Mouse (Mus musculus): Measurements from ENCODE around the gene Nptx2. TPM values are rescaled to one million over a fixed set of nuclear protein-coding genes. Genes with fewer than 3 reads are reported as not detected.

The Nptx2 gene
- total RNA-seq, 2 experiments from 2014 or later = 125 to 133 TPM

DNA sequence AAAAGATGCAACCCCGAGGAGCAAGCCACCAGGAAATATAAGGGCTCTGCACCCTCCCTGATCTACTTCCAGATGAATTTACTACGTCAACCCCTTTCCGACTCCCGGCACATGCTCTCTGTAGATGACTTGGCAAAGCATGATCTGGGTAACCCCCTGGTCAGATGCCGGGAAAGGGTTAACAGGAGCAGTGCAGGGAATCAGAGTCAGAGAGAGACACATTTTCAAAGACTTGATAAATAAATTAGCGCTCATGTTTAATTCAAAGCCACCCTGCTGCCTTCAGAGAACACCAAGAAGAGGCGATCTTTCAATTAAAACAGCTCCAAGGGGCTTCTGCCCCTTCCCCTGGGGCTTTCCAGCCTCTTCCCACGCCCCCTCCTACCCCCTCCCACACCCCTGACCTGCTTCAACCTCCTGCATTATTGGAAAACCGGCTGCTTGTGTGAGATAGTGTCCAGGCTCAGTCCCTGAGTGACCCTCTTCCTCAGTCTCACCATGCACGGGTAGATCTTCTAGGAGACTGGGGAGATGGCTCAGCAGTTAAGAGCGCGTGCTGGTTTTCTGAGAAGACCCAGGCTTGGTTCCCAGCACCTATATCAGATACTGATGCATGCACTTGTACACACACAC is 45.7 kb downstream of the Nptx2 start:
- no peak overlapping the region for H3K4me3 ChIP-seq
- no peak for TF ChIP-seq CTCF (IDR thresholded peaks at IDR 0.05)
- H3K27ac ChIP-seq = no peak overlapping the region
- intact Hi-C loops (cut with DNase I) = no loop called here
- DNase-seq (ENCODE audit: extremely low spot score in 1 of 2, low spot score in 2 of 2) = no peak

DNA sequence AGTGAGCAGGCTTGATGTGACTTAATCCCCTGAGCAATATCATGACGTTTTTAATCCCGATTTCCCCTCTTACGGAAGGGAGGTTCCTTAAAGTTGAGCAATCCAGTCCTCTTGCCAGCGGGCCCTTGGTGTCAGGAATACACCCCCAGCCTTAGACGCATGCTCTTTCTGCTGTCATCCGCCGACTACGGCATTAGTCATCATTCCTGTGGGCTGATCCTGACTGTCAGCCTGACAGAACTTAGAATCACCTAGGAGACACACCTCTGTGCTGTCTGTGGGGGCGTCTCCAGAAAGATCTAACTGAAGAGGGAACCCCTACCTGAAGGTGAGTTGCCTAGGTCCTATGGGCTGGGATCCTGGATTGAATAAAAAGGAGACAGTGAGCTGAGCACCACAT is 49.1 kb downstream of the Nptx2 start:
- DNase-seq (ENCODE audit: extremely low spot score in 1 of 2, low spot score in 2 of 2) = peak; percentile 41 to 67
- Histone ChIP-seq H3K27ac (no peak overlapping the region), H3K4me3 (no peak overlapping the region)
- no peak for TF ChIP-seq CTCF (IDR thresholded peaks at IDR 0.05)
- intact Hi-C loops (cut with DNase I) = no loop called here

Other genes starting within 250 kb of the Nptx2 start
- gene Baiap2l1, start 187.8 kb upstream of the Nptx2 start, total RNA-seq (2021) = under 1 TPM; 0.35 to 0.41 TPM
- 100 to 1,000 TPM; 169 to 188 TPM for gene Tmem130, start 215.9 kb downstream of the Nptx2 start, total RNA-seq (2021)
- 100 to 1,000 TPM; 169 to 170 TPM for gene Trrap, start 221.8 kb downstream of the Nptx2 start, total RNA-seq (2021)